Mouse (Mus musculus) G1E (cell line): ENCODE measurements at regions not wholly inside any gene's neighbourhood (a gene's known extent, or its start where the extent isn't known, plus 50 kb on each side); places are given as distances from the start of the nearest gene placed in this dataset.

Experiments
- ATAC-seq: 2 replicates; pipeline ENCODE4 v1.8.0; 2016; ENCODE audit warnings: mild to moderate bottlenecking; ENCODE audit not compliant: insufficient number of reproducible peaks, poor library complexity, low FRiP score, severe bottlenecking; ENCODE audit errors: extremely low read depth
- DNase-seq: peaks from one replicate; pipeline ENCODE4 v3.0.0; 2012; ENCODE audit warnings: low spot score
- H3K27me3 ChIP-seq: 2 replicates; pipeline ENCODE4 v1.6.1; 2012; ENCODE audit warnings: mild to moderate bottlenecking, low read length, inconsistent platforms; ENCODE audit not compliant: insufficient read depth
- H3K36me3 ChIP-seq: replicated peaks from 2 replicates; pipeline ENCODE3; 2012; ENCODE audit warnings: mild to moderate bottlenecking, inconsistent platforms
- H3K4me1 ChIP-seq: 2 replicates; pipeline ENCODE4 v1.6.1; 2012; ENCODE audit warnings: low read depth, low read length, inconsistent platforms, mixed read lengths; ENCODE audit not compliant: insufficient read depth
- H3K4me3 ChIP-seq: 2 replicates; pipeline ENCODE4 v1.5.1; 2012; ENCODE audit warnings: low read depth, mild to moderate bottlenecking, inconsistent platforms, low read length, moderate library complexity, mixed read lengths
- H3K9me3 ChIP-seq: replicated peaks from 2 replicates; pipeline ENCODE4 v1.6.1; 2012; ENCODE audit warnings: inconsistent platforms
- CTCF ChIP-seq: IDR thresholded peaks from 2 replicates; pipeline ENCODE4 v1.5.1; 2012; ENCODE audit warnings: low read depth, low read length, inconsistent platforms, mixed read lengths
- GATA1 ChIP-seq: IDR thresholded peaks from 2 replicates; pipeline ENCODE4 v1.6.1; 2012; ENCODE audit warnings: borderline replicate concordance, low read length, inconsistent platforms, mixed read lengths
- GATA2 ChIP-seq: IDR thresholded peaks from 2 replicates; pipeline ENCODE4 v1.6.1; 2012; ENCODE audit warnings: low read depth, low read length, inconsistent platforms, borderline replicate concordance
- POLR2AphosphoS5 ChIP-seq: IDR thresholded peaks from 2 replicates; pipeline ENCODE4 v1.6.1; 2012; ENCODE audit warnings: low read depth, low read length, inconsistent platforms; ENCODE audit not compliant: insufficient replicate concordance
- TAL1 ChIP-seq: conservative IDR thresholded peaks from 2 replicates; pipeline ENCODE4 v1.6.1; 2012; ENCODE audit warnings: low read depth, low read length, inconsistent platforms, mixed read lengths

DNA sequence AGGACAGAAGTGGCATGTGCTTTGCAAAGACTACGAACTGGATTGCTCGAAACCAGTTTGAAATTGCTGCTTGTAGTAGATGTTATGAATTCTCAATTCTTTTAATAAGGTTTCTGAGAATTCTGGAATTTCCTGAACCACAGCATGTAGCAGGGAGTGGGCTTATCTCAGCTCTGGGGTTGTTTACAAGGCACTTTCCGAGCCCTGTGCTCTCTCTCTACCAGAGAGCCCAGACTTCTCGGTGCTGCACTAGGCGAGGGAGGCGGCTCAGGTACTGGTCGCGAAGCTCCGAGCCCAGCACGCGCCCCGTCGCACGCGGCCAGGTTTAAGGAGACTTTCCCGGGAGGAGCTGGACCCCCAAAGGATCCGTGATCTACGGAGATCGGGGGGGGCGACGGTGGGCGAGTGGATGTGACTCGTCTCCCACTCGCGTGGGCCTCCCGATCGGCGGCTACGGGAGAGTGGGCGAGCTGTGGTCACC is 51.9 kb upstream of the Gpc5 start:
- no peaks in the 10 kb centered on the region for H3K9me3 ChIP-seq
- DNase-seq (peak; percentile 40), ATAC-seq (peak; percentile 24)
- peaks cover 8% of the 10 kb centered on the region for H3K27me3 ChIP-seq
- TF ChIP-seq TAL1 (no peak), POLR2AphosphoS5 (no peak), CTCF (no peak), GATA1 (no peak), GATA2 (no peak)
- peaks cover 25% of the 10 kb centered on the region for H3K36me3 ChIP-seq
- H3K4me1 ChIP-seq: peaks cover 29% of the 10 kb centered on the region
- H3K4me3 ChIP-seq: peak overlapping the region; percentile 93

DNA sequence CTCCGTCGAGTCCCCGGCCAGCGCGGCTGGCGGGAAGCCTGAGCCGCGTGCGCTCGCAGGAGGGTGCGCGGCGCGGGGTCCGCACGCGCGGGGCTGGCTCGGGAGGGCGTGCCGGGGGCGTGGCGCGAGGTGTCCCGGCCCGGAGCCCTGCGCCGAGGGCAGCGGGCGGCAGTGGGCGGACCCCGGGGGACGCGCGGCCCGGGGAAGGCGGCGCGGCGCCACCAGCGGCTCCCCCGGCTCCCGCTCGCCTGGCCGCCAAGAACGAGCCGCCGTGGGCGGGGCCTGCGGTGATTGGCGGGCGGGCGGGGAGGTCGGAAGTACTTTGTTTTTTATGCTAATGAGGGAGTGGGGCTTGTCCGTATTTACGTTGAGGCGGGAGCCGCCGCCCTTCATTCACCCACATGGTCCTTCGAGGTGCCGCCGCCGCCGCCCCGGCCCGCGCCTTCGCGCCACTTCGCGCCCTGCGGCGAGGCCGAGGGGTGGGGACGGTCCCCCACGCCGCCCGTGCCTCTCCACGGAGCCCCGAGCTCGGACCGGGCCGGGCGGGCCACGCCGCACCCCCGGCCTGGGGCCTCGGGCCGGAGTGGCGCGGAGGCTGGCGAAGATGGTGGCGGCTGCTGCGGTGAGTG is 51.3 kb upstream of the Gpc5 start:
- Histone ChIP-seq H3K36me3 (peaks cover 31% of the 10 kb centered on the region), H3K4me1 (peaks cover 34% of the 10 kb centered on the region), H3K4me3 (peak overlapping the region; percentile 93), H3K9me3 (no peaks in the 10 kb centered on the region), H3K27me3 (peaks cover 6% of the 10 kb centered on the region)
- TF ChIP-seq GATA2 (no peak), POLR2AphosphoS5 (no peak), GATA1 (no peak), CTCF (no peak), TAL1 (no peak)
- peak; percentile 93 for DNase-seq
- ATAC-seq: peak; percentile 67

DNA sequence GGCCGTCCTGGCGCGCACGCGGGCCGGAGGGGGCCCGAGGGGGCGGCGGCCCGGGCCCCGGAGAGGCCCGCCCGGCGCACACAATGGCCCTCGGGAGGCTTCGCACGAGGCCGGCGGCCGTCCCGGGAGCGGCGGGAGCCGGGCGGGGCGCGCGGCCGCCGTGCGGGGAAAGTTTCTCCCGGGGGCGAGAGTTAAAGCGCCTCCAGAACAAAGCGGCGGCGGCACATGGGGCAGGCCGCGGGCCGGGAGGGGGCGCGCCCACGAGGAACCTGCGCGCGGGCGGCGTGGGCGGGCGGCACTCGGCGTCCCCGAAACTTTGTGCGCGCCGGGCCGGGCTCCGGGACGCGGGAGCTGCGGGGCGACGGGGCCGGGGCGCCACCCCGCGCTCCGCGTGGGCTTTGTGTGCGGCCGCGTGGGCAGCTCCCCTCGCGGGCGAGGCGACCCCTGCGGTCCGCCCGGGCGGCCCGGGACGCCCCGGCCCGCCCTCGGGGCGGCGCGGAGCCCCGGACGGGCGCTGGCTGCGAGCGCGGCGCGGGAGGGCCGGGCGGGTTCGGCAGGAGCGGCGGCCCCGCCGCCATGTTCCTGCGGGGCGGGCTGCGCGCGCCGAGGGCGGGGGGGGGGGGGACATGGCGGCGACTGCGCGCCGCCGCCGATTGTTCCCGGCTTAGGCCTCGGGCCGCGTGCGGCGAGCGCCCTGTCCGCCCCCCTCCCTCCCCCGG is 50.5 kb upstream of the Gpc5 start:
- H3K36me3 ChIP-seq: peaks cover 39% of the 10 kb centered on the region
- peaks cover 40% of the 10 kb centered on the region for H3K4me1 ChIP-seq
- no peak for TF ChIP-seq GATA1
- no peak for TF ChIP-seq TAL1
- no peak for TF ChIP-seq POLR2AphosphoS5
- TF ChIP-seq CTCF: no peak
- no peak for TF ChIP-seq GATA2
- peaks cover 2% of the 10 kb centered on the region; the same call in 1 of the 2 replicates for H3K27me3 ChIP-seq
- DNase-seq: peak; percentile 72
- H3K9me3 ChIP-seq: no peaks in the 10 kb centered on the region
- peak overlapping the region; percentile 93 for H3K4me3 ChIP-seq
- ATAC-seq: no peak

DNA sequence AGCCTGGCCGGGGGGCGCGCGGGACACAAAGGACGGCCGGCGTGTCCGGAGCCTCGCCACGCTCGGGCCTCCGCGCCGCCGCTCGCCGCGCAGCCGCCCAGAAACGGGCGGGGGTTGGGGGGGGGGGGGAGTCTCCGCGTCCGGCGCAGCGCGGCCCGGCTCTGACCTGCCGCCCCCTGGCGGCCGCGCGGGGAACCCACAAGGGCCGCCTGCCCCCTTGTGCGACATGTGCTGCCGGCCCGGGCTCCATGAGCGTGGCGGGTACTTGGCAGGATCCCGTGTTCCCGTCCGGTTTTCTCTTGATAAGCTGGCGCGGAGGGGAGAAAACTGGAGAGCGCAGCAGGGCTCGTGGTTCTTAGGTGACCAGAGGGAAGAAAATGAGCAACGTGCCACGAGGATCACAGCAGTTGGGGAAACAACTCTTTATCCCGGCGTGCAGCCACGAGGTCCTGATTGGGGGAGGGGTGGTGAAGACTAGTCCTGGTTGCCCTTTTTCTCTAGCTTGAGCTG is 49.9 kb upstream of the Gpc5 start:
- Histone ChIP-seq H3K4me3 (peak overlapping the region; percentile 93), H3K9me3 (no peaks in the 10 kb centered on the region), H3K4me1 (peaks cover 45% of the 10 kb centered on the region), H3K27me3 (no peaks in the 10 kb centered on the region), H3K36me3 (peaks cover 45% of the 10 kb centered on the region)
- DNase-seq: peak; percentile 90
- peak; percentile 42 for ATAC-seq
- peak; percentile 73; the same call in 1 of the 2 replicates for TF ChIP-seq CTCF
- no peak for TF ChIP-seq GATA1
- 0 out of 2 replicates have a peak, but pooled peaks have one; percentile 28 for TF ChIP-seq POLR2AphosphoS5
